Mouse (Mus musculus): ENCODE measurements at regions not wholly inside any gene's neighbourhood (a gene's known extent, or its start where the extent isn't known, plus 50 kb on each side); places are given as distances from the start of the nearest gene placed in this dataset. TPM values are rescaled to one million over a fixed set of nuclear protein-coding genes. Genes with fewer than 3 reads are reported as not detected.

Small RNAs in the stretch of these regions (microRNA-seq; reads per million reads assigned to microRNA genes)
- gene Gm28003 = not detected
- gene Mir802 = 1.5 reads per million
